Mouse (Mus musculus) liver, embryonic 12.5 days (tissue): ENCODE results near the gene D330020A13Rik. TPM values are rescaled to one million over a fixed set of nuclear protein-coding genes. Genes with fewer than 3 reads are reported as not detected.

Source experiments
- ATAC-seq: fragments of 200-750 bp; cut with Nextera tagmentation; 2 replicates; pipeline ENCODE4 v1.8.0; 2017; ENCODE audit warnings: moderate number of reproducible peaks, mild to moderate bottlenecking, moderate library complexity
- H3K27ac ChIP-seq: fragments of 300-500 bp; sonication (generic); 2 replicates; pipeline ENCODE4 v1.5.1; 2016; ENCODE audit warnings: mild to moderate bottlenecking
- H3K27me3 ChIP-seq: fragments of 300-500 bp; sonication (generic); replicated peaks from 2 replicates; pipeline ENCODE4 v1.6.1; 2016; ENCODE audit warnings: mild to moderate bottlenecking, moderate library complexity
- H3K36me3 ChIP-seq: fragments of 300-500 bp; sonication (generic); 2 replicates; pipeline ENCODE4 v1.6.1; 2016; ENCODE audit warnings: mild to moderate bottlenecking, moderate library complexity
- H3K4me1 ChIP-seq: fragments of 300-500 bp; sonication (generic); 2 replicates; pipeline ENCODE4 v1.6.1; 2016
- H3K4me2 ChIP-seq: fragments of 300-500 bp; sonication (generic); 2 replicates; pipeline ENCODE4 v1.6.1; 2016; ENCODE audit warnings: mild to moderate bottlenecking, moderate library complexity
- H3K4me3 ChIP-seq: fragments of 300-500 bp; sonication (generic); 2 replicates; pipeline ENCODE4 v1.5.1; 2016; ENCODE audit warnings: mild to moderate bottlenecking, moderate library complexity
- H3K9ac ChIP-seq: fragments of 300-500 bp; sonication (generic); 2 replicates; pipeline ENCODE4 v1.6.1; 2016; ENCODE audit warnings: mild to moderate bottlenecking, moderate library complexity
- H3K9me3 ChIP-seq: fragments of 300-500 bp; sonication (generic); replicated peaks from 2 replicates; pipeline ENCODE4 v1.6.1; 2016; ENCODE audit warnings: mild to moderate bottlenecking, moderate library complexity
- WGBS: fragments of 180-500 bp; shearing (Covaris S2); methylation state at CpG from one replicate; pipeline ENCODE4 v1.1.7; 2016; ENCODE audit not compliant: insufficient replicate concordance; 5-methylcytosine and 5-hydroxymethylcytosine counted together
- polyA plus RNA-seq: library from polyadenylated mRNA; unstranded; fragments of >200 nt; fragmentation: Nextera tagmentation; extraction: Ambion mirVana; gene quantifications from 2 replicates; pipeline ENCODE4 v1.2.1, GENCODE M21; 2016

The D330020A13Rik gene
- polyA plus RNA-seq, 1 experiment from 2014 or later: not detected

DNA sequence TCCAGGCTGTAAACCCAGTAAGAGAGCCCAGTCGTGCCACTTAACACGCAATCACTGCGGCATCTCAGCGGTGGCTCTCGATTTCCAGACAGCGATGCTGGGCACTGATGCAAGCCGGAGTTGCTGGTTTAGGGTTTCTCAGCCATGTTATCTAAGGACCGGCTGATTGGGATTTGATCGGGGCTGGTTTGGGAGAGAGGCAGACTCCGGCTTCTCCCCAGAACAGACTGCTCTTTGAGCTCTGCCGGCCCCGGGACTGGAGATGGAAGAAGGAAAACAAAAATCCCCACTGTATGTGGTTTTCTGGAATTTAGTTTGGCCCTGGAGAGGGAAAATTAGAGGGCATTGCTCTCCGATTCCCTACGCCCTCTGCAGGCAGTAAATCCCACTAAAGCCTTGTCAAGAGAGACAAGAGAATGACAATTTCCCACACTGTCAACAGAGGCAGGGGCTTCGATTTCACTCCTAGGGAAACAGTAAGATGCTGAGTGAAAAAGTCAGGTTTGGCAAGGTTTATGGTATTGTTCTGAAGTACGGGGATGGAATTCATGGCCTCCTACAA, 8.7 kb downstream of the D330020A13Rik start:
- Histone ChIP-seq H3K9me3 (no peaks in the 10 kb centered on the region), H3K4me2 (no peak overlapping the region), H3K9ac (no peak overlapping the region), H3K27ac (no peak overlapping the region), H3K4me3 (no peak overlapping the region), H3K27me3 (peaks cover 37% of the 10 kb centered on the region), H3K36me3 (no peaks in the 10 kb centered on the region), H3K4me1 (no peaks in the 10 kb centered on the region)
- no peak for ATAC-seq
- WGBS: 24% methylated on average over 16 of the region's 16 CpGs

DNA sequence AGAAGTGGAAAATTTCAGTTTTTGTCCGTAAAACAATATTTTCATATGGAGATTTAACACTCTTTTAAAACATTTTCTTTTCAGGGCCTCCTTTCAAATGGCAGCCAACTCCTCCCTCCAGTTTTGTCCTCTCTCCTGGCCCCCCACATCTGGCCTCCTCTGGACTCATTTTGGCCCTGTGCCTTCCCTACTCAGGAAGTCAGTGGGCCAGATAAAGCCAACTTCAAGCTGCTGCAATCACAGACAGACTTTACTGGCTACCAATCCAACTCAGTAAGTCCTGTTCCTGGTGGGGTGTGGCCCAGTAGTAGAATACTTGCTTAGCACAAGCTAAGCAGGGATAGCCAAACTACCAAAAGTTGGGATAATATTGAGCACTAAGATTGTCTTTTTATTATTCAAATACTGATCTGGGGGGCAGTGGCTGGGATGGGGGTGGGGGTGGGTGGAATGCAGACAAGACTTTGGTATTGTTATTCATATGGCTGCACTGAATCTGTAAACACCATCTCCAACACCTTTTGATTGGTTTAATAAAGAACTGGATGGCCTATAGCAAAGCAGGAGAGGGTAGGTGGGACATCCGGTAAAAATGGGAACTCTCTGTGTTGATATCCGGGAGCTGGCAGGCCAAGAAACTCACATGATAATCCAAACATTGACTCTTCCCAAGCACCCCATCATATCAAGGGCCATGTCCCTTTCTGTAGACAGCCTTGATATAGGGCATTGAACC, 12.9 kb downstream of the D330020A13Rik start:
- Histone ChIP-seq H3K4me1 (no peaks in the 10 kb centered on the region), H3K9me3 (no peaks in the 10 kb centered on the region), H3K4me2 (no peak overlapping the region), H3K4me3 (no peak overlapping the region), H3K36me3 (no peaks in the 10 kb centered on the region), H3K9ac (no peak overlapping the region), H3K27ac (no peak overlapping the region), H3K27me3 (peaks cover 17% of the 10 kb centered on the region)
- no peak for ATAC-seq
- WGBS: 56% methylated on average over 3 of the region's 3 CpGs

DNA sequence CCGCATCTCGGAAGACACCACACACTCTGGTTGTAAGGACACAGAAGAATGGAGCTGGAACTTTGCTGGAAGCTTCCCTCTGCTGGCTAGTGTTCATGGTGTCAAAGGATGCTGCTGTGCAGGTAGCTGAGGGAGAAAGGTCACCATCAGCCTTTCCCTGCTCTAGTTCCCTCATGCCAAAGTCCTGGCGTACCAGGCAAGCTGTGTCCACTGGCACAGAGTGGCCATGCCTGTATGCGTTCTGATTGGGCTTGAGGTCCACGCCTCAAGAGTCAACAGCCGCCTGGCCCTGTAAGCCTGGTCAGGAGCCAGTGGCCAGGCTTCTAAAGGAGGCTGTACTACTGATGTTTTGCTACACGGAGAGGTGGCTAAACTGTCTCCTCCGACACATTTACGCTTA, 15.2 kb downstream of the D330020A13Rik start:
- Histone ChIP-seq H3K9me3 (no peaks in the 10 kb centered on the region), H3K4me2 (no peak overlapping the region), H3K9ac (no peak overlapping the region), H3K4me3 (no peak overlapping the region), H3K27ac (no peak overlapping the region), H3K36me3 (no peaks in the 10 kb centered on the region), H3K27me3 (no peaks in the 10 kb centered on the region), H3K4me1 (no peaks in the 10 kb centered on the region)
- WGBS: 83% methylated on average over 9 of the region's 9 CpGs
- no peak for ATAC-seq

DNA sequence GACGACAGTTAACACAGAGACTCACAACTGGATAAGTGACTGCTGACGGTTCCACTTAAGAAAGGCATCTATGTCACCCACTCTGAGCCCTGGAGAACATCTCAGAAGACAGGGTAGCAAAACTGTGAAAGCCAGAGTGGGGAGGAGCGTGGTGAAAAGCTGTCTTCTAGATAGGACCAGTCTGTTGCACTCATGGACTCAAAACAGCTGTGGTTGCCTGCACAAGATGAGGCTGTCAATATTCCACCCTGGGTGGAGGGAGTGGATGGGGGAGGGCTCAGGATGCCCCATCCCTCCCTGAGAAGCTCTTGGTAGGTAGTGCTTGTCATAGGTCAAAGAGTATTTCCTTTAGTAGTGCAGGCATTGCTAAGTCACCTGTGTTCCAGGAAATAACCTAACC, 15.6 kb downstream of the D330020A13Rik start:
- H3K4me3 ChIP-seq: no peak overlapping the region
- no peak overlapping the region for H3K27ac ChIP-seq
- no peaks in the 10 kb centered on the region for H3K27me3 ChIP-seq
- no peak for ATAC-seq
- H3K9me3 ChIP-seq: no peaks in the 10 kb centered on the region
- 49% methylated on average over 3 of the region's 3 CpGs for WGBS
- H3K4me1 ChIP-seq: no peaks in the 10 kb centered on the region
- no peaks in the 10 kb centered on the region for H3K36me3 ChIP-seq
- H3K9ac ChIP-seq: no peak overlapping the region
- no peak overlapping the region for H3K4me2 ChIP-seq

DNA sequence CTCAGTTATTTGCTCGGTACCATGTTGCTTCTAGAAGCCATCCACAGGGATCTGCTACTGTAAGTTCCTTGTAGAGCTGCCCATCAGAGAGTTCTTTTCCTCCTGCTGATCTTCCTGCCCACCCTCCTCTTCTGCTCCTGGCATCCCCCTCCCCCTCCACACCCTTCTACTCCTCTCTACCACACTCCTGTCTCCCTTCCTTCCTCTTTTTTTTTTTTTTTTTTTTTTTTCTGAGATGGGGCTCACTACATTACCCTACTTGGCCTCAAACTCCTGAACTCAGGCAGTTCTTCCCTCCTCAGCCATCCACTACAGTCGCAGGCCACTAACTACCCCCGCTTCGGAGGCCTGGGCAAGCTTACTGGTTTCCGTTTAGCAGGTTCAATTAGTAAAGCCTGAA, 18.3 kb downstream of the D330020A13Rik start:
- no peak overlapping the region for H3K4me3 ChIP-seq
- H3K4me2 ChIP-seq: no peak overlapping the region
- WGBS: 20% methylated on average over 5 of the region's 5 CpGs
- no peak overlapping the region for H3K27ac ChIP-seq
- H3K9ac ChIP-seq: no peak overlapping the region
- no peaks in the 10 kb centered on the region for H3K4me1 ChIP-seq
- no peak for ATAC-seq
- no peaks in the 10 kb centered on the region for H3K36me3 ChIP-seq
- no peaks in the 10 kb centered on the region for H3K9me3 ChIP-seq
- H3K27me3 ChIP-seq: no peaks in the 10 kb centered on the region

DNA sequence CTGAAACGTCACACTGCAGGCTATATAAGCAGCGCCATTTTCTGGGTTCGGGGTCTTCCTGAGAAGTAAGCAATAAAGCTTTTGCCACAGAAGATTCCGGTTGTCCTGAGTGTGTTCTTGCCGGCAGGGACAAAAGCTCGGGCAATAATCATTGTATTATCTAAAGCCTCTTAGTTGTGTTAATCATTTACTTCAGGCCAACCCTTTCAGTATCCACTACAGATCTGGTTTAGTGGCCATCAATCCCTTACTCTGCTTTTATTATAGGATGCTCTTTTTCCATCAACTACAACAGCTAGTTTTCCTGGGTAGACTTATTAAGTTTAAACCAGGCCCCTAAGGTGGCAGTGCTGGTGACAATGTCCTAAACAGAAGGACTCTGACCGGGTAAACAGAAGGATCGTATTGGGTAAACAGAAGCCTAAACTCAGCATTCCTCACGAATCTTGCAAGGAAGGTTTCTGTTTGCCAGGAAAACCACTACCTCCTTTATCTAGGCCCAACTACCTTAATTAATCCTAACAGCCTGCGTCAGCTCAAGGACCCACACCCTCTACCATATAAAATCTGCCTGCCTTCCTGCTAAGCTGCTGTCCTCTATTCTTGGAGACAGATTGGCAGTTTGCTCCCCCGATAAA, 24.3 kb downstream of the D330020A13Rik start:
- no peak for ATAC-seq
- no peaks in the 10 kb centered on the region for H3K4me1 ChIP-seq
- H3K9ac ChIP-seq: no peak overlapping the region
- H3K36me3 ChIP-seq: peaks cover 3% of the 10 kb centered on the region
- no peaks in the 10 kb centered on the region for H3K9me3 ChIP-seq
- no peak overlapping the region for H3K27ac ChIP-seq
- H3K4me3 ChIP-seq: no peak overlapping the region
- no peak overlapping the region for H3K4me2 ChIP-seq
- H3K27me3 ChIP-seq: no peaks in the 10 kb centered on the region
- 66% methylated on average over 11 of the region's 11 CpGs for WGBS

DNA sequence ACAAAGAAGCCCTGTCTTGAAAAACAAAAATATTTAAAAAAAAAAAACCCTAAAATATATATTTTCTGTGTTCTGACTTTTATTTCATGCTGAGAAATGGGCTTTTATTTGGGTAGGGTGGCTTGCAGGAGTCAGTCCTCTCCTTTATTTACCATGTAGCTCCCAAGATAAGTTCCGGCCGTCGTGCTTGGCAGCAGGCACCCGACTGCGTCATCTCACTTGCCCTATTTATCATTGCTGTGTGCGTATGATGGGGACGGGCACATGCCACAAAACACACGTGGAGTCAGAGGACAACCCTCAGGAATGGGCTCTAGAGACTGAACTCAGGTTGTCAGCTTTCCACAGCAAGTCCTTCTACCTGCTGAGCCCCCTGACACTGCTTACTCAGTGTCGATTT, 25.0 kb downstream of the D330020A13Rik start:
- Histone ChIP-seq H3K4me3 (no peak overlapping the region), H3K4me1 (no peaks in the 10 kb centered on the region), H3K36me3 (peaks cover 10% of the 10 kb centered on the region), H3K27ac (no peak overlapping the region), H3K27me3 (no peaks in the 10 kb centered on the region), H3K9me3 (no peaks in the 10 kb centered on the region), H3K4me2 (no peak overlapping the region), H3K9ac (no peak overlapping the region)
- 74% methylated on average over 9 of the region's 9 CpGs for WGBS
- ATAC-seq: no peak

DNA sequence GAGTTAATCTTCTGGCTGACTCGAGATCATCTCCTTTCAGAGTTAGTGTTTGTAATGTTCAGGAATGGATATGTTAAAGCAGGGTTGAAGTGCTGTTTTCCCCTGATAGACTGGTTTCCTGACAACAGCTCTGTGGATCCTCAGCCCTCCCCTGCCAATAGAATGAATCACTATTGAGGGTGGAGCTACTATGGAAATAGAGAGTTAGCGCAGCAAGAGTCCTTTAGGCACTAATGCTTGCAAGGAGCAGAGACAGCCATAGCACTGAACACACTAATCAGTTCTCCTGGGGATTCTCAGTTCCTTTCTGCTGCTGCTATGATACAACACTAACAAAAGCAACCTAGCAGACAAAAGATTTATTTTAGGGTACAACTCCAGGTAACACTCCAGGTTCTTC, 26.2 kb downstream of the D330020A13Rik start:
- Histone ChIP-seq H3K9me3 (no peaks in the 10 kb centered on the region), H3K9ac (no peak overlapping the region), H3K27ac (no peak overlapping the region), H3K4me3 (no peak overlapping the region), H3K4me1 (no peaks in the 10 kb centered on the region), H3K27me3 (no peaks in the 10 kb centered on the region), H3K36me3 (peaks cover 23% of the 10 kb centered on the region), H3K4me2 (no peak overlapping the region)
- 67% methylated on average over 2 of the region's 2 CpGs for WGBS
- ATAC-seq: no peak

DNA sequence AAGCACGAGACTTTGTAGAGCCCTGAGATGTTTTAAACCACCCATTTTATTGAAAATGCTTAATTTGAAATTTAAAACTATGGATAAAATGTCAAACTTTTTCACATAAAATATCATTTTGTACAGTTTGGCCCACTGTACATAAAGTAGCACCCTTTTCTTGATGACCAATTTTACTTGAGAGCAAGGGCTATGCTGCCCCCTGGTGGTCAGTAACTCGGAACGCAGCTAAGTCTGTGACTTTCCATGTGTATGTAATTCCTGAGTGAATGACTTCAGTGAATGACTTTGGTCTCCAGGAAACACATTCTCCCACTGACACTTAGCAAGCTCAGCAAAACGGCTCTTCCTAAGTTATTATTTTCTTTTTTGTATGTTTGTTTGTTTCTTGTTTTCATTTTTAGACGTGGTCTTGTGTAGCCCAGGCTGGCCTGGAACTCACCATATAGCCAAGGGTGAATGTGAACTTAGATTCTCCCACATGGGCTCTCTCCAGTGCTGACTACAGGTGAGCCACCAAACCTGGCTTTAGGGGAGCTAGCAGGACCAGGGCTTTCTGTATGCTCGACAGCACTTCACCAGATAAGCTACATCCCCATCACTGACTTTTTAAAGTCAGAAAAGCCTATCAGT, 30.2 kb downstream of the D330020A13Rik start:
- H3K27ac ChIP-seq: no peak overlapping the region
- H3K4me3 ChIP-seq: no peak overlapping the region
- 29% methylated on average over 6 of the region's 6 CpGs for WGBS
- H3K4me2 ChIP-seq: no peak overlapping the region
- ATAC-seq: no peak
- no peaks in the 10 kb centered on the region for H3K27me3 ChIP-seq
- H3K9me3 ChIP-seq: no peaks in the 10 kb centered on the region
- H3K9ac ChIP-seq: no peak overlapping the region
- peaks cover 43% of the 10 kb centered on the region for H3K36me3 ChIP-seq
- no peaks in the 10 kb centered on the region for H3K4me1 ChIP-seq

DNA sequence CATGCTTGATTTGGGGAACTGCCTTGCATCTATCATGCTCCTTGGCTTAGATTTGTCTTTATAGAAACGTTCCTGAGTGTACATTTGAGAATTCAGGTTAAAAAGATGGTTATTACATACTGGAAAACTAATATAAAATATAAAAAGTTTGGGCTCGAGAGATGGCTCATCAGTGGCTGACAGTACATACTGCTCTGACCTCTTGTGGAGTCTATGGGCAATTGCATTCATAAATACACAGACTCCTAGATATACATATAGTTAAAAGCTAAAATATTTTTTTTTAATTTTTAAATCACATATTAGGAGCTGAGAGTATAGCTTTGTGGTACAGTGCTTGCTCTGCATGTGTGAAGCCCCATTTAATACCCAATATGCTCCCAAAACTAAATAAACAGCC, 38.2 kb downstream of the D330020A13Rik start:
- no peak for ATAC-seq
- Histone ChIP-seq H3K4me3 (no peak overlapping the region), H3K9ac (no peak overlapping the region), H3K9me3 (no peaks in the 10 kb centered on the region), H3K36me3 (peaks cover 93% of the 10 kb centered on the region), H3K27me3 (no peaks in the 10 kb centered on the region), H3K4me1 (no peaks in the 10 kb centered on the region), H3K4me2 (no peak overlapping the region), H3K27ac (no peak overlapping the region)
- 66% methylated on average over 2 of the region's 2 CpGs for WGBS

DNA sequence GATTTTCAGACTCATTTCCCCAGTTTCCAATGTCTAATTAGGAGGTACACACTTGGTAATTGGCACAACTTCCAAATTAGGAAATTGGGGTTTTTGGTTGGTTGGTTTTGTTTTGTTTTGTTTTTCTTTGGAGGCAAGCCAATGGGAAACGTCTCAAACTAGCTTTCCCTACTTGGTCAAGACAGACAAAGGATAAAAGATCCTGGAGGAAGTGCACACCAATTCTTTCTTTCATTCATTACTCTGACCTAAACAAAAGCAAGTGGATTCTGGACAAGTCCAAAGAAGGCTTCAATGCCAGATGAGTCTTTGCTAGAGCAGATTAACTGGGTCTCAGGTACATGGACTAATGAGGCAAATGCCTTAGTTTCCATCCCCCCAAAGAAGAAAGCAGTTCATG, 49.8 kb downstream of the D330020A13Rik start:
- no peaks in the 10 kb centered on the region for H3K9me3 ChIP-seq
- ATAC-seq: no peak
- no peak overlapping the region for H3K4me2 ChIP-seq
- no peak overlapping the region for H3K4me3 ChIP-seq
- H3K36me3 ChIP-seq: peaks cover 98% of the 10 kb centered on the region
- H3K9ac ChIP-seq: no peak overlapping the region
- H3K27ac ChIP-seq: no peak overlapping the region
- no peaks in the 10 kb centered on the region for H3K4me1 ChIP-seq
- no peaks in the 10 kb centered on the region for H3K27me3 ChIP-seq
- 88% methylated on average over 1 of the region's 1 CpGs for WGBS
